Mouse (Mus musculus) heart, embryonic 12.5 days (tissue): ENCODE measurements at regions not wholly inside any gene's neighbourhood (a gene's known extent, or its start where the extent isn't known, plus 50 kb on each side); places are given as distances from the start of the nearest gene placed in this dataset.

ENCODE experiments used
- ATAC-seq: fragments of 200-750 bp; cut with Nextera tagmentation; 2 replicates; pipeline ENCODE4 v1.8.0; 2017; ENCODE audit warnings: moderate TSS enrichment, moderate library complexity; ENCODE audit not compliant: insufficient number of reproducible peaks, low FRiP score
- H3K27ac ChIP-seq: fragments of 300-500 bp; sonication (generic); 2 replicates; pipeline ENCODE4 v1.5.1; 2016; ENCODE audit warnings: mild to moderate bottlenecking, moderate library complexity; ENCODE audit not compliant: poor library complexity, severe bottlenecking
- H3K27me3 ChIP-seq: fragments of 300-500 bp; sonication (generic); replicated peaks from 2 replicates; pipeline ENCODE4 v1.6.1; 2016; ENCODE audit warnings: mild to moderate bottlenecking, moderate library complexity
- H3K36me3 ChIP-seq: fragments of 300-500 bp; sonication (generic); 2 replicates; pipeline ENCODE4 v1.6.1; 2016; ENCODE audit warnings: mild to moderate bottlenecking, moderate library complexity
- H3K4me1 ChIP-seq: fragments of 300-500 bp; sonication (generic); replicated peaks from 2 replicates; pipeline ENCODE4 v1.6.1; 2016; ENCODE audit warnings: mild to moderate bottlenecking
- H3K4me2 ChIP-seq: fragments of 300-500 bp; sonication (generic); 2 replicates; pipeline ENCODE4 v1.6.1; 2016; ENCODE audit warnings: mild to moderate bottlenecking, moderate library complexity
- H3K4me3 ChIP-seq: fragments of 300-500 bp; sonication (generic); 2 replicates; pipeline ENCODE4 v1.5.1; 2016; ENCODE audit warnings: mild to moderate bottlenecking
- H3K9ac ChIP-seq: fragments of 300-500 bp; sonication (generic); 2 replicates; pipeline ENCODE4 v1.6.1; 2016; ENCODE audit warnings: mild to moderate bottlenecking, moderate library complexity
- H3K9me3 ChIP-seq: fragments of 300-500 bp; sonication (generic); replicated peaks from 2 replicates; pipeline ENCODE4 v1.6.1; 2016; ENCODE audit warnings: mild to moderate bottlenecking, moderate library complexity
- whole genome bisulfite sequencing: fragments of 180-500 bp; shearing (Covaris S2); methylation state at CpG from one replicate; pipeline ENCODE4 v1.1.7; 2016; 5-methylcytosine and 5-hydroxymethylcytosine counted together

GRCm38 (mm10) chr5:39418795-39419194 lies 336.5 kb downstream of the Hs3st1 start:
- H3K9ac ChIP-seq, result no peak overlapping the region
- H3K9me3 ChIP-seq, result no peaks in the 10 kb centered on the region
- H3K4me2 ChIP-seq, result no peak overlapping the region
- no peaks in the 10 kb centered on the region; the same call in 1 of the 2 replicates for H3K27me3 ChIP-seq
- 85% methylated on average over 1 of the region's 1 CpGs for WGBS
- ATAC-seq, result no peak
- no peaks in the 10 kb centered on the region for H3K4me1 ChIP-seq
- no peak overlapping the region for H3K27ac ChIP-seq
- no peak overlapping the region for H3K4me3 ChIP-seq
- H3K36me3 ChIP-seq, result no peaks in the 10 kb centered on the region

GRCm38 (mm10) chr5:39417845-39418154 lies 337.5 kb downstream of the Hs3st1 start:
- H3K27ac ChIP-seq, result no peak overlapping the region
- no peaks in the 10 kb centered on the region for H3K36me3 ChIP-seq
- no peaks in the 10 kb centered on the region for H3K9me3 ChIP-seq
- no peaks in the 10 kb centered on the region for H3K27me3 ChIP-seq
- H3K4me1 ChIP-seq, result no peaks in the 10 kb centered on the region
- WGBS, result 73% methylated on average over 3 of the region's 3 CpGs
- no peak overlapping the region for H3K4me2 ChIP-seq
- H3K4me3 ChIP-seq, result no peak overlapping the region
- no peak for ATAC-seq
- H3K9ac ChIP-seq, result no peak overlapping the region

- H3K36me3 ChIP-seq, result no peaks in the 10 kb centered on the region
- no peaks in the 10 kb centered on the region for H3K9me3 ChIP-seq
- 71% methylated on average over 11 of the region's 11 CpGs for WGBS
- no peaks in the 10 kb centered on the region for H3K27me3 ChIP-seq
- no peak overlapping the region for H3K4me2 ChIP-seq
- no peak for ATAC-seq
- no peak overlapping the region for H3K4me3 ChIP-seq
- no peaks in the 10 kb centered on the region for H3K4me1 ChIP-seq
- no peak overlapping the region for H3K9ac ChIP-seq
- no peak overlapping the region for H3K27ac ChIP-seq
Measured at GRCm38 (mm10) chr5:39417121-39417844, 338.0 kb downstream of the Hs3st1 start.

GRCm38 (mm10) chr5:39416597-39417023 lies 338.7 kb downstream of the Hs3st1 start:
- H3K9ac ChIP-seq, result no peak overlapping the region
- WGBS, result 71% methylated on average over 2 of the region's 2 CpGs
- no peaks in the 10 kb centered on the region for H3K4me1 ChIP-seq
- no peaks in the 10 kb centered on the region for H3K36me3 ChIP-seq
- no peaks in the 10 kb centered on the region for H3K9me3 ChIP-seq
- H3K27ac ChIP-seq, result no peak overlapping the region
- H3K4me2 ChIP-seq, result no peak overlapping the region
- H3K27me3 ChIP-seq, result no peaks in the 10 kb centered on the region
- no peak for ATAC-seq
- no peak overlapping the region for H3K4me3 ChIP-seq

- no peak overlapping the region for H3K4me3 ChIP-seq
- H3K9ac ChIP-seq, result no peak overlapping the region
- no peaks in the 10 kb centered on the region for H3K9me3 ChIP-seq
- H3K36me3 ChIP-seq, result no peaks in the 10 kb centered on the region
- H3K27me3 ChIP-seq, result no peaks in the 10 kb centered on the region
- H3K27ac ChIP-seq, result no peak overlapping the region
- H3K4me1 ChIP-seq, result no peaks in the 10 kb centered on the region
- ATAC-seq, result no peak
- WGBS, result 63% methylated on average over 5 of the region's 5 CpGs
- no peak overlapping the region for H3K4me2 ChIP-seq
Measured at GRCm38 (mm10) chr5:39412756-39413155, 342.5 kb downstream of the Hs3st1 start.

- no peak overlapping the region for H3K4me3 ChIP-seq
- no peaks in the 10 kb centered on the region for H3K36me3 ChIP-seq
- no peaks in the 10 kb centered on the region for H3K9me3 ChIP-seq
- no peak overlapping the region for H3K27ac ChIP-seq
- H3K9ac ChIP-seq, result no peak overlapping the region
- no peak overlapping the region for H3K4me2 ChIP-seq
- no peaks in the 10 kb centered on the region for H3K27me3 ChIP-seq
- peaks cover 6% of the 10 kb centered on the region; the same call in 1 of the 2 replicates for H3K4me1 ChIP-seq
- no peak for ATAC-seq
Measured at GRCm38 (mm10) chr5:39390391-39390987, 364.8 kb downstream of the Hs3st1 start.

GRCm38 (mm10) chr5:39384410-39384809 lies 370.9 kb downstream of the Hs3st1 start:
- Histone ChIP-seq H3K4me3 (no peak overlapping the region), H3K27ac (no peak overlapping the region), H3K36me3 (no peaks in the 10 kb centered on the region), H3K27me3 (no peaks in the 10 kb centered on the region), H3K9me3 (no peaks in the 10 kb centered on the region), H3K4me2 (no peak overlapping the region), H3K9ac (no peak overlapping the region), H3K4me1 (no peaks in the 10 kb centered on the region)
- no peak for ATAC-seq
- 87% methylated on average over 2 of the region's 2 CpGs for WGBS

GRCm38 (mm10) chr5:39374199-39374598 lies 381.1 kb downstream of the Hs3st1 start:
- no peak for ATAC-seq
- 75% methylated on average over 3 of the region's 3 CpGs for whole genome bisulfite sequencing

GRCm38 (mm10) chr5:39348680-39349079 lies 406.6 kb downstream of the Hs3st1 start:
- Histone ChIP-seq H3K4me1 (no peaks in the 10 kb centered on the region), H3K36me3 (no peaks in the 10 kb centered on the region), H3K27ac (no peak overlapping the region), H3K9me3 (no peaks in the 10 kb centered on the region), H3K4me3 (no peak overlapping the region), H3K27me3 (no peaks in the 10 kb centered on the region), H3K4me2 (no peak overlapping the region), H3K9ac (no peak overlapping the region)
- WGBS, result 67% methylated on average over 3 of the region's 3 CpGs
- ATAC-seq, result no peak

More at GRCm38 (mm10) chr5:39374199-39374598, 381.1 kb downstream of the Hs3st1 start:
- H3K4me2 ChIP-seq, result no peak overlapping the region
- H3K9ac ChIP-seq, result no peak overlapping the region
- H3K4me3 ChIP-seq, result no peak overlapping the region
- H3K27me3 ChIP-seq, result no peaks in the 10 kb centered on the region
- no peaks in the 10 kb centered on the region for H3K9me3 ChIP-seq
- no peak overlapping the region for H3K27ac ChIP-seq
- H3K4me1 ChIP-seq, result no peaks in the 10 kb centered on the region
- no peaks in the 10 kb centered on the region for H3K36me3 ChIP-seq

GRCm38 (mm10) chr5:39347019-39347418 lies 408.3 kb downstream of the Hs3st1 start:
- Histone ChIP-seq H3K4me1 (no peaks in the 10 kb centered on the region), H3K4me2 (no peak overlapping the region), H3K4me3 (no peak overlapping the region), H3K36me3 (no peaks in the 10 kb centered on the region), H3K9me3 (no peaks in the 10 kb centered on the region), H3K27me3 (no peaks in the 10 kb centered on the region), H3K27ac (no peak overlapping the region), H3K9ac (no peak overlapping the region)
- 77% methylated on average over 3 of the region's 3 CpGs for WGBS
- no peak for ATAC-seq

GRCm38 (mm10) chr5:39337917-39338316 lies 417.4 kb downstream of the Hs3st1 start:
- no peak for ATAC-seq
- Histone ChIP-seq H3K9me3 (no peaks in the 10 kb centered on the region), H3K27me3 (no peaks in the 10 kb centered on the region), H3K4me1 (no peaks in the 10 kb centered on the region), H3K27ac (no peak overlapping the region), H3K36me3 (no peaks in the 10 kb centered on the region), H3K9ac (no peak overlapping the region), H3K4me2 (no peak overlapping the region), H3K4me3 (no peak overlapping the region)
- WGBS, result 76% methylated on average over 1 of the region's 1 CpGs

GRCm38 (mm10) chr5:39336484-39336985 lies 418.7 kb downstream of the Hs3st1 start:
- 82% methylated on average over 2 of the region's 2 CpGs for WGBS

More at GRCm38 (mm10) chr5:39336484-39336985, 418.7 kb downstream of the Hs3st1 start:
- Histone ChIP-seq H3K9ac (no peak overlapping the region), H3K27ac (no peak overlapping the region), H3K36me3 (no peaks in the 10 kb centered on the region), H3K9me3 (no peaks in the 10 kb centered on the region), H3K4me3 (no peak overlapping the region), H3K4me1 (no peaks in the 10 kb centered on the region), H3K4me2 (no peak overlapping the region), H3K27me3 (no peaks in the 10 kb centered on the region)
- no peak for ATAC-seq
